Mouse (Mus musculus) small intestine, adult 2 months (tissue): ENCODE results near the gene Agpat4.

Source experiments
- CTCF ChIP-seq: fragments of 200-500 bp; IDR thresholded peaks from 2 replicates; pipeline ENCODE4 v1.5.1; 2012; ENCODE audit warnings: low read depth, mild to moderate bottlenecking, control low read depth, inconsistent platforms, low read length, moderate library complexity, mixed read lengths; ENCODE audit not compliant: insufficient replicate concordance, insufficient read length; ENCODE audit errors: extremely low read depth
- POLR2A ChIP-seq: fragments of 200-500 bp; IDR thresholded peaks from 2 replicates; pipeline ENCODE4 v1.6.1; 2012; ENCODE audit warnings: low read depth, mild to moderate bottlenecking, control low read depth, inconsistent platforms, low read length, moderate library complexity

- TF ChIP-seq CTCF (no peak), POLR2A (no peak)
Measured at GRCm38 (mm10) chr17:12131171-12131570, 12.7 kb downstream of the Agpat4 start.
